Mouse (Mus musculus) CH12.LX (cell line): ENCODE measurements at regions not wholly inside any gene's neighbourhood (a gene's known extent, or its start where the extent isn't known, plus 50 kb on each side); places are given as distances from the start of the nearest gene placed in this dataset.

ENCODE experiments used
- DNase-seq: peaks from one replicate; pipeline ENCODE4 v3.0.0-alpha.2; 2013; ENCODE audit errors: extremely low read depth
- H3K27ac ChIP-seq: 2 replicates; pipeline ENCODE4 v1.5.1; 2012; ENCODE audit warnings: low read depth, mild to moderate bottlenecking, control low read depth, moderate library complexity; ENCODE audit not compliant: insufficient read depth
- H3K27me3 ChIP-seq: replicated peaks from 2 replicates; pipeline ENCODE3; 2012; ENCODE audit warnings: inconsistent platforms
- H3K36me3 ChIP-seq, 2 experiments: replicated peaks in 1 of 2; 2 replicates each; pipeline versions ENCODE3 to v1.6.1; 2012; ENCODE audit warnings: inconsistent platforms in 1 of 2, low read length in 1 of 2, mild to moderate bottlenecking in 1 of 2, mixed read lengths in 1 of 2, moderate library complexity in 1 of 2; ENCODE audit not compliant: control insufficient read depth in 1 of 2, insufficient read depth in 1 of 2
- H3K4me1 ChIP-seq, 2 experiments: 2 replicates each; pipeline ENCODE4 v1.6.1; 2012; ENCODE audit warnings: inconsistent platforms in 1 of 2, moderate library complexity in 1 of 2; ENCODE audit not compliant: insufficient read depth in 2 of 2, control insufficient read depth in 1 of 2
- H3K4me2 ChIP-seq: 2 replicates; pipeline ENCODE4 v1.6.1; 2012; ENCODE audit warnings: low read depth, mild to moderate bottlenecking, control low read depth; ENCODE audit not compliant: poor library complexity, insufficient read depth, severe bottlenecking
- H3K4me3 ChIP-seq, 3 experiments: fragments of 150-350 bp in 1 of 3; sonication (generic) in 1 of 3; replicated peaks in 1 of 3; 2 replicates each; pipeline versions ENCODE3 to v1.5.1; 2011 to 2012; ENCODE audit warnings: low read depth in 2 of 3, low read length in 2 of 3, mild to moderate bottlenecking in 2 of 3, moderate library complexity in 2 of 3, control low read depth in 1 of 3, improper control_type of control experiment in 1 of 3, inconsistent platforms in 1 of 3, mixed read lengths in 1 of 3; ENCODE audit not compliant: poor library complexity in 1 of 3
- H3K79me2 ChIP-seq: replicated peaks from 2 replicates; pipeline ENCODE4 v1.6.1; 2012; ENCODE audit warnings: mild to moderate bottlenecking, moderate library complexity; ENCODE audit not compliant: control insufficient read depth, poor library complexity, insufficient read depth, severe bottlenecking; ENCODE audit errors: extremely low read depth
- H3K9ac ChIP-seq: 2 replicates; pipeline ENCODE4 v1.6.1; 2012; ENCODE audit warnings: low read depth, mild to moderate bottlenecking, control low read depth, moderate library complexity; ENCODE audit not compliant: insufficient read depth
- H3K9me3 ChIP-seq: replicated peaks from 2 replicates; pipeline ENCODE3; 2012; ENCODE audit warnings: low read length, inconsistent platforms, mixed read lengths
- CHD1 ChIP-seq: IDR thresholded peaks from 2 replicates; pipeline ENCODE4 v1.6.1; 2012; ENCODE audit warnings: low read depth, low read length, improper control_type of control experiment, inconsistent platforms
- CTCF ChIP-seq, 2 experiments: IDR thresholded peaks in 1 of 2; conservative IDR thresholded peaks in 1 of 2; 2 replicates each; pipeline ENCODE4 v1.5.1; 2011 to 2012; ENCODE audit warnings: low read depth in 2 of 2, low read length in 2 of 2, improper control_type of control experiment in 1 of 2, inconsistent platforms in 1 of 2, mild to moderate bottlenecking in 1 of 2, moderate library complexity in 1 of 2
- E2F4 ChIP-seq: IDR thresholded peaks from 2 replicates; pipeline ENCODE4 v1.6.1; 2011; ENCODE audit warnings: low read depth, low read length, improper control_type of control experiment; ENCODE audit not compliant: insufficient replicate concordance
- ELF1 ChIP-seq: IDR thresholded peaks from 2 replicates; pipeline ENCODE4 v1.6.1; 2014; ENCODE audit warnings: low read depth, mild to moderate bottlenecking, inconsistent platforms, low read length, improper control_type of control experiment
- GABPA ChIP-seq: IDR thresholded peaks from 2 replicates; pipeline ENCODE4 v1.6.1; 2012; ENCODE audit warnings: low read depth, low read length, improper control_type of control experiment, inconsistent platforms; ENCODE audit not compliant: insufficient replicate concordance
- HCFC1 ChIP-seq: IDR thresholded peaks from 2 replicates; pipeline ENCODE4 v1.6.1; 2012; ENCODE audit warnings: low read depth, mild to moderate bottlenecking, inconsistent platforms, low read length, improper control_type of control experiment
- IRF4 ChIP-seq: IDR thresholded peaks from 2 replicates; pipeline ENCODE4 v1.6.1; 2014; ENCODE audit warnings: low read depth, mild to moderate bottlenecking, inconsistent platforms, low read length, improper control_type of control experiment
- JUN ChIP-seq: IDR thresholded peaks from 2 replicates; pipeline ENCODE4 v1.6.1; 2011; ENCODE audit warnings: low read depth, mild to moderate bottlenecking, low read length, improper control_type of control experiment, moderate library complexity; ENCODE audit not compliant: insufficient read depth
- JUND ChIP-seq: conservative IDR thresholded peaks from 2 replicates; pipeline ENCODE4 v1.6.1; 2011; ENCODE audit warnings: low read depth, low read length, improper control_type of control experiment
- KAT2A ChIP-seq: IDR thresholded peaks from 2 replicates; pipeline ENCODE4 v1.6.1; 2012; ENCODE audit warnings: low read length, improper control_type of control experiment, inconsistent platforms; ENCODE audit not compliant: insufficient replicate concordance
- MAFK ChIP-seq: IDR thresholded peaks from 2 replicates; pipeline ENCODE4 v1.6.1; 2011; ENCODE audit warnings: low read length, improper control_type of control experiment; ENCODE audit not compliant: insufficient replicate concordance
- MEF2A ChIP-seq: IDR thresholded peaks from 2 replicates; pipeline ENCODE4 v1.6.1; 2014; ENCODE audit warnings: low read depth, mild to moderate bottlenecking, inconsistent platforms, low read length, improper control_type of control experiment, borderline replicate concordance
- MXI1 ChIP-seq: IDR thresholded peaks from 2 replicates; pipeline ENCODE4 v1.6.1; 2011; ENCODE audit warnings: mild to moderate bottlenecking, low read depth, low read length, improper control_type of control experiment
- NRF1 ChIP-seq: IDR thresholded peaks from 2 replicates; pipeline ENCODE4 v1.6.1; 2014; ENCODE audit warnings: low read depth, mild to moderate bottlenecking, inconsistent platforms, low read length, improper control_type of control experiment, moderate library complexity
- RAD21 ChIP-seq: IDR thresholded peaks from 2 replicates; pipeline ENCODE4 v1.6.1; 2011; ENCODE audit warnings: low read depth, mild to moderate bottlenecking, low read length, improper control_type of control experiment, moderate library complexity
- SIN3A ChIP-seq: IDR thresholded peaks from 2 replicates; pipeline ENCODE4 v1.6.1; 2012; ENCODE audit warnings: low read length, improper control_type of control experiment, inconsistent platforms
- SMC3 ChIP-seq: IDR thresholded peaks from 2 replicates; pipeline ENCODE4 v1.6.1; 2011; ENCODE audit warnings: low read depth, low read length, improper control_type of control experiment
- TBP ChIP-seq: conservative IDR thresholded peaks from 2 replicates; pipeline ENCODE4 v1.6.1; 2011; ENCODE audit warnings: low read depth, low read length, improper control_type of control experiment
- TCF12 ChIP-seq: IDR thresholded peaks from 2 replicates; pipeline ENCODE4 v1.6.1; 2014; ENCODE audit warnings: low read depth, mild to moderate bottlenecking, inconsistent platforms, low read length, improper control_type of control experiment
- USF2 ChIP-seq: conservative IDR thresholded peaks from 2 replicates; pipeline ENCODE4 v1.6.1; 2011; ENCODE audit warnings: low read depth, low read length, improper control_type of control experiment
- ZMIZ1 ChIP-seq: IDR thresholded peaks from 2 replicates; pipeline ENCODE4 v1.6.1; 2012; ENCODE audit warnings: low read depth, mild to moderate bottlenecking, inconsistent platforms, low read length, improper control_type of control experiment
- ZNF384 ChIP-seq: IDR thresholded peaks from 2 replicates; pipeline ENCODE4 v1.6.1; 2012; ENCODE audit warnings: low read depth, low read length, improper control_type of control experiment, inconsistent platforms
- dilution Hi-C: fragments of 300-500 bp; cut with MboI; formaldehyde crosslinking; loops from 2 replicates; pipeline ENCODE4 v1.14.3; 2020; ENCODE audit warnings: low sequenced_read_pairs; ENCODE audit not compliant: extremely low pct_unique_long_range_greater_than_20kb, extremely low pct_ligation_motif_present
- in situ Hi-C: fragments of 300-500 bp; cut with MboI; formaldehyde crosslinking; loops from 3 replicates; pipeline ENCODE4 v1.14.3; 2019; ENCODE audit warnings: low sequenced_read_pairs, low pct_ligation_motif_present, low pct_unique_long_range_greater_than_20kb, mixed read lengths

DNA sequence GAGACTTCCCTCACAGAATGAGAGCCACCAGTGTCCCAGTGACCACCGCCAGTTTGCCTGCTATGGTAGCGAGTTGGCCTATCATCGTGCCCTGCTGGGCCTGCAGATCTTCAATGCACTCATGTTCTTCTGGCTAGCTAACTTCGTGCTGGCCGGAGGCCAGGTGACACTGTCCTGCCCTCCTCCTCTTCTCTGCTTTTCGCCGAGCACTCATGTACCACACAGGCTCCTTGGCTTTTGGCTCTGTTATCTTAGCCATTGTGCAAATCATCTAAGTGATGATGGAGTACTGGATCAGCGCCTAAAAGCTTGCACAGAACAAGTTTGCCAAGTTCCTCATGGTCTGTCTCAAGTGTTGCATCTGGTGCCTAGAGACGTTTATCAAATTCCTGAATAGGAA is 312.2 kb downstream of the Myh15 start:
- Histone ChIP-seq H3K9ac (no peak overlapping the region), H3K36me3 (no peaks in the 10 kb centered on the region), H3K4me1 (no peaks in the 10 kb centered on the region), H3K4me2 (no peak overlapping the region), H3K27ac (no peak overlapping the region), H3K27me3 (no peaks in the 10 kb centered on the region), H3K9me3 (no peaks in the 10 kb centered on the region), H3K79me2 (no peaks in the 10 kb centered on the region), H3K4me3 (no peak overlapping the region)
- in situ Hi-C loops = no loop called here
- TF ChIP-seq SIN3A (no peak), KAT2A (no peak), HCFC1 (no peak), NRF1 (no peak)
- dilution Hi-C loops = no loop called here
- DNase-seq = no peak

DNA sequence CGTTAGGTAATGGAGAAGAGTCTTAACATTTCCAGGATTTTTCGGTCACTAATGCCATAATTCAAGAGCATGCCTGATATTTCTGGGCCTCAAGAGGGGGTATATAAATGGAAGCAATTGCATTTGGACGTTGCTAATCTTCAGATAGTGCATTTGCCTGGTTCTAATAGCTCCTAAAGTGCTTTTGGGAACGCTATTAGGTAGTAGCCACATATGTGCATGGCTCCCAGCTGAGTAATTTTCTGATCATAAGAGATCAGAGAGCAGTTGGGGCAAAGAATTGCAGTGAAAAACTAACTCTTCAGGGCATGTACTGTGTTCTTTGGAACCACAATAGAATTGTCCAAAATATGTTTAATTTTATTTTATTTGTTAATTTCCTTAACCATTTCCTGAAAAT is 317.8 kb downstream of the Myh15 start:
- dilution Hi-C loops (no loop called here), in situ Hi-C loops (no loop called here)
- Histone ChIP-seq H3K79me2 (no peaks in the 10 kb centered on the region), H3K36me3 (no peaks in the 10 kb centered on the region), H3K27ac (no peak overlapping the region), H3K9me3 (no peaks in the 10 kb centered on the region), H3K4me3 (no peak overlapping the region), H3K9ac (no peak overlapping the region), H3K4me1 (peaks cover 0 to 3% of the 10 kb centered on the region in 2 experiments; a peak in 2 of 4 replicates), H3K4me2 (no peak overlapping the region), H3K27me3 (no peaks in the 10 kb centered on the region)
- DNase-seq = no peak
- TF ChIP-seq HCFC1 = no peak
- TF ChIP-seq MEF2A = no peak
- no peak for TF ChIP-seq ZNF384
- TF ChIP-seq E2F4 = no peak
- TF ChIP-seq MXI1 = no peak
- no peak for TF ChIP-seq JUN
- TF ChIP-seq MAFK = no peak
- no peak for TF ChIP-seq TCF12
- TF ChIP-seq ELF1 = no peak
- TF ChIP-seq CHD1 = no peak
- no peak for TF ChIP-seq ZMIZ1
- no peak for TF ChIP-seq SMC3
- TF ChIP-seq CTCF (conservative IDR thresholded peaks at IDR 0.05 in 1 of 2, IDR thresholded peaks at IDR 0.05 in 1 of 2; ENCODE audit: low read depth in 2 of 2, low read length in 2 of 2) = no peak
- TF ChIP-seq TBP = no peak
- TF ChIP-seq USF2 = no peak
- TF ChIP-seq JUND = no peak
- TF ChIP-seq RAD21 = no peak
- TF ChIP-seq SIN3A = no peak
- no peak for TF ChIP-seq GABPA
- no peak for TF ChIP-seq IRF4
